ENCODE assay signal across 21 mouse cellular contexts in the genomic region with DNA sequence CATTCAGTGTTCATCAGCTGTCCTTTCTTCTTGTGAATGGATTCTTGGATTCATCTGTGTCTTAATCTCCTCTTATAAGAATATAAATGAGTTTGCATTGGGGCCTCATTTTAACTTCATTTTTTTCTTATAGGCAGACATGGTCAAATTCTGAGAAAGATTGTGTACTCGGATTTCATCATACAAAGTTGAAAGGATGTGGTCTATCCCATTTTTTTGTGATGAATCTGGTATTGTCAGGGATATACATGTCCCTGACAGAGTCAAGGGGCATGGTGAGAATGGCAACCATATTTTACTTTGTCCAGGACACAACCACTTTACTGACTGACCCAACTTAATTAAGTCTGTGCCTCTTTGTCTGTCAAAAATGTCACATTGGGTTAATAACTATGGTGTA.
"Had no signal": no experiment of that assay in that cellular context is flagged by ENCODE, and none has a peak within 500 bp of the region (broad histone marks: within the 10 kb centered on the region; RNA-seq: fewer than 3 reads in every experiment).

No protein-coding gene starts in this region.

- H3K4me1 ChIP-seq: heart, embryonic 13.5 days; heart, embryonic 15.5 days; hindbrain, embryonic 12.5 days; intestine, embryonic 15.5 days; limb, embryonic 13.5 days; limb, embryonic 15.5 days; liver, embryonic 12.5 days had no signal

- DNase-seq: gastrocnemius, adult 2 months; gastrocnemius, postnatal 10 days; kidney, adult 18-20 months; kidney, adult 8-10 months; kidney, postnatal 10 days; kidney, postnatal 25 days; kidney, postnatal 4 days; left cerebral cortex, postnatal 4 days had no signal

- H3K27ac ChIP-seq: gastrocnemius, adult 2 months; heart, adult 2 months; heart, embryonic 13.5 days; heart, embryonic 15.5 days; hindbrain, embryonic 12.5 days; hindbrain, embryonic 14.5 days; intestine, embryonic 15.5 days; layer of hippocampus, adult 2 months; limb, embryonic 13.5 days; limb, embryonic 15.5 days; liver, embryonic 12.5 days; liver, embryonic 14.5 days had no signal

- H3K4me3 ChIP-seq: gastrocnemius, adult 2 months; heart, adult 2 months; heart, embryonic 13.5 days; heart, embryonic 15.5 days; hindbrain, embryonic 12.5 days; intestine, embryonic 15.5 days; layer of hippocampus, adult 2 months; limb, embryonic 13.5 days; limb, embryonic 15.5 days; liver, embryonic 12.5 days had no signal

- ATAC-seq: hindbrain, embryonic 16.5 days; intestine, embryonic 15.5 days; intestine, postnatal 0 days; liver, embryonic 12.5 days had no signal
